Mouse (Mus musculus) hindbrain, embryonic 16.5 days (tissue): ENCODE results near the gene Lman1l. TPM values are rescaled to one million over a fixed set of nuclear protein-coding genes. Genes with fewer than 3 reads are reported as not detected.

Experiments
- ATAC-seq: fragments of 200-750 bp; cut with Nextera tagmentation; 2 replicates; pipeline ENCODE4 v1.8.0; 2017; ENCODE audit warnings: moderate TSS enrichment, moderate library complexity
- H3K27ac ChIP-seq: fragments of 300-500 bp; sonication (generic); 2 replicates; pipeline ENCODE4 v1.5.1; 2014; ENCODE audit warnings: low read depth, mild to moderate bottlenecking, control low read depth, low read length, moderate library complexity
- H3K27me3 ChIP-seq: fragments of 300-500 bp; sonication (generic); replicated peaks from 2 replicates; pipeline ENCODE4 v1.6.1; 2014; ENCODE audit warnings: low read length; ENCODE audit not compliant: control insufficient read depth, insufficient read depth
- H3K36me3 ChIP-seq: fragments of 300-500 bp; sonication (generic); 2 replicates; pipeline ENCODE4 v1.6.1; 2014; ENCODE audit warnings: mild to moderate bottlenecking, low read length, moderate library complexity, mixed read lengths; ENCODE audit not compliant: control insufficient read depth, insufficient read depth
- H3K4me1 ChIP-seq: fragments of 300-500 bp; sonication (generic); 2 replicates; pipeline ENCODE4 v1.6.1; 2014; ENCODE audit warnings: low read depth, low read length; ENCODE audit not compliant: control insufficient read depth, insufficient read depth
- H3K4me2 ChIP-seq: fragments of 300-500 bp; sonication (generic); 2 replicates; pipeline ENCODE4 v1.6.1; 2014; ENCODE audit warnings: mild to moderate bottlenecking, low read length, control low read depth, moderate library complexity
- H3K4me3 ChIP-seq: fragments of 300-500 bp; sonication (generic); 2 replicates; pipeline ENCODE4 v1.5.1; 2014; ENCODE audit warnings: mild to moderate bottlenecking, low read length, control low read depth, moderate library complexity
- H3K9ac ChIP-seq: fragments of 300-500 bp; sonication (generic); 2 replicates; pipeline ENCODE4 v1.6.1; 2014; ENCODE audit warnings: low read depth, mild to moderate bottlenecking, control low read depth, low read length, moderate library complexity
- H3K9me3 ChIP-seq: fragments of 300-500 bp; sonication (generic); 2 replicates; pipeline ENCODE4 v1.6.1; 2014; ENCODE audit warnings: mild to moderate bottlenecking, low read length, moderate library complexity; ENCODE audit not compliant: control insufficient read depth
- WGBS: fragments of 180-500 bp; shearing (Covaris S2); extraction: QIAGEN DNeasy Blood & Tissue Kit; methylation state at CpG from one replicate; pipeline ENCODE4 v1.1.7; 2014; 5-methylcytosine and 5-hydroxymethylcytosine counted together
- polyA plus RNA-seq: library from polyadenylated mRNA; unstranded; fragments of >200 nt; fragmentation: Nextera tagmentation; extraction: Ambion mirVana; gene quantifications from 2 replicates; pipeline ENCODE4 v1.2.1, GENCODE M21; 2015

Lman1l gene
- polyA plus RNA-seq, 1 experiment from 2014 or later, result not detected

DNA sequence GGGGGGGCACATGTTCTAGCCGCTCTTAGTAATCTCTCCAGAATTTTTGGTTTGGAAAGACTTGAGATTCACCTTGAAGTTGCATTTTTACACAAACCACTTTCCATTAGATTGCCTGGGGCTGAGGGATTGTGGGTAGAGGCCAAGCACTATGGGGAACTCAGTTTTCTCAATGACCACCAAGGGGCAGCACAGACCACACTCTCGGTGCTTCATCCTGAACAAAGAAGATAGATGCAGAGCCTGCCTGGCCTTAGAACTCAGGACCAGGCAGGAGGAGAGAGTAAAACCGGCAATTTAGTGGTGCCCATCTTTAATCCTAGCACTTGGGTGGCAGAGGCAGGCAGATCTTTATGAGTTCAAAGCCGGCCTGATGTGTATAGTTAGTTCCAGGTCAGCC lies 39.2 kb upstream of the Lman1l start:
- Histone ChIP-seq H3K9ac (no peak overlapping the region), H3K4me1 (peaks cover 4% of the 10 kb centered on the region; the same call in 1 of the 2 replicates), H3K36me3 (no peaks in the 10 kb centered on the region), H3K4me3 (no peak overlapping the region), H3K9me3 (no peaks in the 10 kb centered on the region), H3K27ac (no peak overlapping the region), H3K27me3 (no peaks in the 10 kb centered on the region), H3K4me2 (no peak overlapping the region)
- 24% methylated on average over 4 of the region's 4 CpGs for WGBS
- ATAC-seq, result peak; percentile 68; the same call in 1 of the 2 replicates

DNA sequence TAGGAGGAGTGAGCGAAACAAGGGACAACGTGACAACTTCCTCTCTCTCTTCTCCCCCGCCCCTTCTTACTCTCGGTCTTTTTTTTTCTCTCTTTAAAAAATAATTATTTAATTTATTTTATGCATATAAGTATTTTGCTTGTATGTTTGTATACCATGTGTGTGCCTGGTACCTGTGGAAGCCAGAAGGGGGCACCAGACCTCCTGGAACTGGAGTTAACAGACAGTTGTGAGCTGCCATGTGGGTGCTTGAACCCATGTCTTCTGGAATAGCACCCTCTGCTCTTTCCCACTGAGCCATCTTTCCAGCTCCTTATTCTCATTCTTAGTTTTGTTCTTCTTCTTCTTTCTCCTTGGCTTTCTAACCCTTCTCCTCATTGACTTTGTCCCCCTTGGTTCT lies 38.4 kb upstream of the Lman1l start:
- no peak overlapping the region for H3K27ac ChIP-seq
- H3K9ac ChIP-seq, result no peak overlapping the region
- H3K4me3 ChIP-seq, result no peak overlapping the region
- no peaks in the 10 kb centered on the region for H3K36me3 ChIP-seq
- no peaks in the 10 kb centered on the region for H3K27me3 ChIP-seq
- peaks cover 4% of the 10 kb centered on the region; the same call in 1 of the 2 replicates for H3K4me1 ChIP-seq
- no peak for ATAC-seq
- no peaks in the 10 kb centered on the region for H3K9me3 ChIP-seq
- no peak overlapping the region for H3K4me2 ChIP-seq
- 85% methylated on average over 4 of the region's 4 CpGs for WGBS

DNA sequence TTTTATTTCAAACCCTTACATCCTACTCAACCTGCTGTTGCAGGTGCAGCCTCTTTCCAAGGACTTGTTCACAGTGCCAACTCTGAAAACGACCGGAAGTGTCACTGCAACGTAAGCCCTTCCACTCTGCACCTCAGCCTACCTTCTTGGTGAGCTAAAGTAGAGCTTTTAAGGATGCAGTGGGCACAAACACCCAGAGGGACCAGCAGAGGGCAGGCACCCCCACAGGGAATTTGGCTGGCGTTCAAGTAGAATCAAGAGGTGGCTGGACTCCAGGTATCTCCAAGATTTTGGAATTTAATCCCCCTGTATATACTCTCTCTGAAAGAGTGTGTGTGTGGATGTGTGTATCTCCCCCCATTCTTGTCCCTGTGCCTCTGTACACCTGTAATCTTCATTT lies 37.3 kb upstream of the Lman1l start:
- WGBS, result 63% methylated on average over 4 of the region's 4 CpGs
- no peaks in the 10 kb centered on the region for H3K27me3 ChIP-seq
- H3K36me3 ChIP-seq, result no peaks in the 10 kb centered on the region
- H3K4me3 ChIP-seq, result no peak overlapping the region
- no peaks in the 10 kb centered on the region for H3K9me3 ChIP-seq
- peaks cover 4% of the 10 kb centered on the region; the same call in 1 of the 2 replicates for H3K4me1 ChIP-seq
- H3K9ac ChIP-seq, result no peak overlapping the region
- H3K4me2 ChIP-seq, result no peak overlapping the region
- H3K27ac ChIP-seq, result no peak overlapping the region
- ATAC-seq, result no peak

- H3K36me3 ChIP-seq, result no peaks in the 10 kb centered on the region
- ATAC-seq, result no peak
- no peaks in the 10 kb centered on the region for H3K27me3 ChIP-seq
- no peaks in the 10 kb centered on the region for H3K9me3 ChIP-seq
- no peak overlapping the region for H3K9ac ChIP-seq
- H3K27ac ChIP-seq, result no peak overlapping the region
- H3K4me1 ChIP-seq, result peaks cover 4% of the 10 kb centered on the region; the same call in 1 of the 2 replicates
- no peak overlapping the region for H3K4me3 ChIP-seq
- WGBS, result 81% methylated on average over 19 of the region's 19 CpGs
- H3K4me2 ChIP-seq, result no peak overlapping the region
Observed at GRCm38 (mm10) chr9:57656631-57657350, 36.2 kb upstream of the Lman1l start.

DNA sequence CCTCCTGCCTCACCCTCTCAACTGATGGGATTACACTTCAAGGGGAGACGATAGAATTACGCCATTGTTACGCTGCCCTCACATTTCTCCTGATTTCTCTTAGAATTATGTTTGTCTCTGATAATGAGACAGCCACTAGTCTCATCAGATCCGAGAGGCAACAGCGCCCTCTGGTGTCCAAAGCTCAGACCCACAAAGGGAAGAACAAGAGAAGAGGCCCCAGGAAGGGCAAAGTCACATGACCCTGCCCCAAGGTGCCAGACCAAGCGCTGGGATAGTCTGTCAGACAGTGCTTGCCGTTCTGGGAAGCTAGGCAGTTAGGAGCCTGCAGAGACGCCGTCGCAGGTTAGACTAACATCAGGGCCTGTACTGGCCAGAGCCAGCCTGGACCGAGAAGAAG lies 35.2 kb upstream of the Lman1l start:
- peak; percentile 83 for ATAC-seq
- Histone ChIP-seq H3K9ac (peak overlapping the region; percentile 55), H3K36me3 (no peaks in the 10 kb centered on the region)

GRCm38 (mm10) chr9:57654966-57655365 lies 34.4 kb upstream of the Lman1l start:
- H3K27me3 ChIP-seq, result no peaks in the 10 kb centered on the region
- no peaks in the 10 kb centered on the region for H3K36me3 ChIP-seq
- H3K9me3 ChIP-seq, result no peaks in the 10 kb centered on the region
- no peak overlapping the region for H3K27ac ChIP-seq
- H3K9ac ChIP-seq, result no peak overlapping the region
- no peak overlapping the region for H3K4me2 ChIP-seq
- H3K4me3 ChIP-seq, result no peak overlapping the region
- peaks cover 7% of the 10 kb centered on the region for H3K4me1 ChIP-seq
- ATAC-seq, result no peak
- WGBS, result 85% methylated on average over 1 of the region's 1 CpGs

More for the DNA sequence above, 35.2 kb upstream of the Lman1l start:
- Histone ChIP-seq H3K27me3 (no peaks in the 10 kb centered on the region), H3K9me3 (no peaks in the 10 kb centered on the region), H3K4me3 (peak overlapping the region; percentile 0; the same call in 1 of the 2 replicates), H3K4me2 (peak overlapping the region; percentile 53), H3K4me1 (peaks cover 7% of the 10 kb centered on the region), H3K27ac (no peak overlapping the region)
- 2% methylated on average over 11 of the region's 11 CpGs for WGBS

DNA sequence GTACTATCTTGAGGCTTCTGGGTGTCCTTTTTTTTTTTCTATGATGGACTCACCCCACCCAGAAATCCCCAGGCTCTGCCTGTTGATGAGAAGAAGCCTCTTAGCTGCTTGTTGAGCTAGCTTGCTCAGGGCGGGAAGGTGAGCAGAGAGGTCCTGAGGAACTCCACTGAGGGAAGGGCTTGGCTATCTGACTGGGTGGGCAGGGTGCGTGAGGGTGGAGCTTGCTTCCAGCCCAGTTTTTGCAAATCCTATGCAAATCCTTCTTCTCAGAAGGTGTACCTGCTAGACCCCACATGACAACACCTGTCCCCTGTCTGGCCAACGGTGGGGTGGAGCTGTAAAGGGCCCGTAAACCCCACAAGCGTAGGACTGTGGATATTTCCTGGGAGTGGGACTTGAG lies 32.7 kb upstream of the Lman1l start, which contains the start of gene Csk:
TSS of gene Csk (minus strand) at position 349 of the 400 bp plus-strand sequence.
- no peak for ATAC-seq

DNA sequence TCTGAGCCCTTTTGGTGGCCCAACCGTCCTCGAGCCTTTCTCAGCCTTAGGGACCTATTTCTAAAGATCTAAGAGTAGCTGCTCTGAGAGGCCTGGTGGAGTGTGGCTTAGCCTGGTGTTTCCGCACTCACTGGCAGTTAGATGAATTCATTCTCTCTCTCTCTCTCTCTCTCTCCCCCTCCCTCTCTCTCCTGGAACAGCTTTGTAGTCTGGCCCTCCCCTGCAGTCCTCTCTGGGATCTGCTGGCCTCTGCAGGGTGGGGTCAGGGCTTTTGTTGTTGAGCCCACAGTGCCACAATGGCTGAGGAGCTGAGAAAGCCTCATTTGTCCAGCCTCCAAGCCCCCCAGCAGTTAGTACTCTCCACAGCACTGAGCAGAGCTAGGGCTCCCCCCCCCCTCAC lies 32.3 kb upstream of the Lman1l start:
- WGBS, result 14% methylated on average over 3 of the region's 3 CpGs
- no peak overlapping the region for H3K27ac ChIP-seq
- no peak overlapping the region for H3K4me3 ChIP-seq
- no peaks in the 10 kb centered on the region for H3K27me3 ChIP-seq
- ATAC-seq, result no peak
- no peaks in the 10 kb centered on the region for H3K9me3 ChIP-seq
- H3K36me3 ChIP-seq, result no peaks in the 10 kb centered on the region
- H3K4me2 ChIP-seq, result no peak overlapping the region
- no peak overlapping the region for H3K9ac ChIP-seq
- peaks cover 7% of the 10 kb centered on the region for H3K4me1 ChIP-seq

More for the DNA sequence above, 32.7 kb upstream of the Lman1l start, which contains the start of gene Csk:
- Histone ChIP-seq H3K4me1 (peaks cover 7% of the 10 kb centered on the region), H3K27me3 (no peaks in the 10 kb centered on the region), H3K27ac (no peak within 1 kb of the TSS), H3K9ac (no peak within 1 kb of the TSS), H3K4me2 (no peak within 1 kb of the TSS), H3K9me3 (no peaks in the 10 kb centered on the region), H3K36me3 (no peaks in the 10 kb centered on the region), H3K4me3 (no peak within 1 kb of the TSS)
- 54% methylated on average over 5 of the region's 5 CpGs for WGBS

- 68% methylated on average over 9 of the region's 9 CpGs for WGBS
- Histone ChIP-seq H3K4me1 (peaks cover 7% of the 10 kb centered on the region), H3K27me3 (no peaks in the 10 kb centered on the region), H3K4me3 (no peak overlapping the region), H3K27ac (no peak overlapping the region), H3K36me3 (no peaks in the 10 kb centered on the region), H3K9me3 (no peaks in the 10 kb centered on the region), H3K4me2 (no peak overlapping the region), H3K9ac (no peak overlapping the region)
- ATAC-seq, result no peak
Observed at GRCm38 (mm10) chr9:57652351-57652750, 31.8 kb upstream of the Lman1l start.
